Mouse (Mus musculus) frontal cortex, postnatal 14 days (tissue): ENCODE results near the gene Isg20.

ENCODE experiments used
- DNase-seq, 2 experiments: peaks; one replicate each; pipeline ENCODE4 v3.0.0; 2022; ENCODE audit warnings: low spot score in 2 of 2

The Isg20 gene

GRCm38 (mm10) chr7:78912974-78913474 lies at the start of gene Isg20:
Isg20 (plus strand) TSS chr7:78913424.
- no peak for DNase-seq

- DNase-seq = no peak
These were observed 49.3 kb upstream of the Isg20 start for GRCm38 (mm10) chr7:78863796-78864445.

DNA sequence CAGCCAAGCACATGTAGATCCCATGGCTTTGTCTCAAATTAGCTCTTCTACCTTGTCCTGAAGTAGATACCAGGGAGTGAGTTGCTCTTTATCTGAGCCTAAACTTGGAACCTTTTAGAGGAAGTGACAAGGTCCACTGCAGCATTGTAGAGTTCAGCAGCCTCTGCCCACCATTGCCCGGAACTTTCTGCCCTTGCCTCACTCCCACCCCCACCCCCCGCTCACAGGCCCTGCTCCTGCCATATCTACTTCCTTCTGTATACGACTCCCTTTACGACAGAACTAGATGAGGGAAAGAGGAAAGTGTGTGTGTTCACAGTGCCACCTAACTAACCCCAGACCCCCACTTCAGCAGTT lies 48.8 kb upstream of the Isg20 start:
- DNase-seq = no peak

- DNase-seq = no peak
These were observed 47.8 kb upstream of the Isg20 start for GRCm38 (mm10) chr7:78865212-78865949.

DNA sequence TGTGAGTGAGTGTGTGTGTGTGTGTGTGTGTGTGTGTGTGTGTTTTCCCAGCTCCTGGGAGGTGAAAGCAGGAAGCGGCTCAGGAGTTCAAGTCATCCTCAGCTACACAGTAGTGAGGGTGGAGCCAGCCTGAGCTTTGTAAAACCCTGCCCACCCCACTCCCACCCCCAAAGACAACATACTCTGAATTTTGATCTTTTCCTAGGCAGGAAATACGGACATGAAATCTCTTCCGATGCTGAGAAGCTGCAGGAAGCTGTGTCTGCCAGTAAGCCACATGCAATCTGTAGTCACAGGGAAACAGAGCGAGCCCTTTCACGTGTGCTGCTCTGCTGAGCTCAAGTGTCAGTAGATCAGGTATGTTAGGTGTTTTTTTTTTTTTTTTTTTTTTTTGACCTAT lies 44.5 kb upstream of the Isg20 start:
- no peak for DNase-seq

DNA sequence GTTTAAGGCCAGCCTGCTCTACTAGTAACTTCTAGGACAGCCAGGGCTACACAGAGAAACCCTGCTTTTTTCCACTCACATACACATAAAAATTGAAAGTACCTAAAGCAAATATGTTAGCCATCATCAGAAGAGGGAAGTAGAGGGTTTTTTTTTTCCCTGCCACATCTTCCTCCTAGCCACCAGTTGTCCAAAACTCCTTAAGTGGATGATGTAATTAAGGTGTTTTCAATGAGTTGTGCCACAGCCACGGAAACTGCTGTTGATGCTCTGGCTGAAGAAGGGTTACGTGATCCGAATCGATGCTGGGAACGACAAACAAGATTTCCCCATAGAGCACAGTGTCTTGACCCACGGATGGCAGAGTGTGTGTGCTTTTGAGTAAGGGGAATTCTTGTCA lies 40.9 kb upstream of the Isg20 start:
- no peak for DNase-seq

GRCm38 (mm10) chr7:78872831-78873230 lies 40.4 kb upstream of the Isg20 start:
- DNase-seq = no peak

DNA sequence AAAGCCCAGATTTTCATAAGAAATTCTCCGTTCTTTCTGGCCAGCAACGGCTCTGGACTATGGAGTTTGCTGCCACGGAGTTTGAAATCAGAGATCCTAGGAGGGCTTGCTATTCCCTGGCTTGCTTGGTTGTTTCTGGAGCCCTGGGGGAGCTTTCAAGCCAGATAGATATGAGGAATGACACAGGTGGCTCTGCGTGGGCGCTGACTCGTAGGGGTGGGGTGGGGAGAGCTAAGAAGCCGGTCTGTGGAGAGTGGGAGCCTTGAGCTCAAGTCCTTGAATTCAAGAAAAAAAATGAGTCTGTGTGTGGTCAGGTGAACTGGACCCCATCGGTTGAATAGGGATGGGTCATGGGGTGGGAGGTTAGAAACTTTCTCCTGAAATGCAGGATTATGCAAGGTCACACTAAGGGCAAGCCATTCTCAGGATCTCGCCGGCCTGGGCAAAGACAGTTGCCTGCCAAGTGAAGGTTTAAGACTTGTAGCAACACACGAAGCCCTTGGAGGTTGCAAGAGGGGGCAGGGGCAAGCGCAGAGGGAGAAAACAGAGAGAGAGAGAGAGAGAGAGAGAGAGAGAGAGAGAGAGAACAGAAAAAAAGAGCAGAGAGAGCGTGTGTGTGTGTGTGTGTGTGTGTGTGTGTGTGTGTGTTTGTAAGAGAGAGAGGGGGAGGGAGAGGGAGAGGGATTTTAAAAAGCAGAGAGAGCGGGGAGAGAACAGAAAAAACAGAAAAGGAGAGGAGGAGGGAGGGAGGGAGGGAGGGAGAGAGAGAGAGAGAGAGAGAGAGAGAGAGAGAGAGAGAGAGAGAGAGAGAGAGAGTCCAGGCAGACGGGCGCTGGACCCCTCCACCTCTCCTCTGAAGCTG lies 31.4 kb upstream of the Isg20 start:
- DNase-seq = no peak

GRCm38 (mm10) chr7:78882469-78882837 lies 30.8 kb upstream of the Isg20 start:
- DNase-seq = peak; percentile 61 to 62

DNA sequence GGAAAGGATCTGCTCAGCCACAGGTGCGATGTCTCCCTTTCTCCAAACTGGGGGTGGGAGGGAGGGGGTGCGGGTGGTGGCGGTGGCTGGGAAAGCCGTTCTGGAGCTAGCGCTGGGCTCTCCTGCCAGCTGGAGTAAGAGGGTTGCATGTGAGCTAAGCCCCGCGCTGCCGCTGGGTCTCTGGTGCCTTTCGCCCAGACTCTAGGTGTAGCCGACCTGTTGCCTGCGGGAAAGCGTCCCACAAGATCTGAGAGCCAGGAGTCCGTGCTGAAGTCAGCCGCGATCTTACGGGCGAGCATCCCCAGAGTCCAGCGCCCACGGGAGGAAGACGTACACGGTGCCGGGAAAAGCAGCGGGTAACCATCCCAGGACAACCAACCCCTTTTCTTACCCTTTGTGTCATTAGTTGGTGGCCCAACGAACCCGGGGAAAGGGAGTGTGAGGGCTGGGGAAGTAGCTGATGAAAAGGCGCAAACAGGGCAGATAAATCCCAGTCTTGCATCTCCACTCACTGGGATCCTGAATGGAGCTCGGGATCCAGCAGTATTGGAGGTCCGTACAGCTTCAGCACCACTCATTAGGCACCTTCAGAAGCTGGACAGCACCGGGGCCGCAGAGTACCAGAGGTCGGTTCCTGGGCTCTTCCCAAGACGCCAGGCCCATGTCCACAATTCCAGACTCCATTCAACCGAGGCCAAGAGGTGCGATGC lies 30.1 kb upstream of the Isg20 start:
- DNase-seq = no peak

DNA sequence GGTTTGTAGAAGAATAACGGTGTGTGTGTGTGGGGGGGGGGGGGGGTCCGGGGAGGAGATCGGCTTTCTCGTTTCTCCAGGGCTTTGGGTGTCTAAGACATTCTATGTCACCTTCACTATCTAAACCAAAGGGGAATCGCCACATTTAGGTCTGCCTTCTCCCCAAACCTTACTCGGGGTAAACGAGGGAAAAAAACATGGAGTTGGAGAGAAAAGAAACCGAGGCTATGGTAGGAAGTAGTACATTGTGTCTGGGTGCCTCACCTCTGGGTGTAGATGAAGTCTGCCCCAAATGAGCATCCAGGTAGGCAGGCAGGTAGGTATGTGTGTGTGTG lies 29.5 kb upstream of the Isg20 start:
- DNase-seq = no peak

DNA sequence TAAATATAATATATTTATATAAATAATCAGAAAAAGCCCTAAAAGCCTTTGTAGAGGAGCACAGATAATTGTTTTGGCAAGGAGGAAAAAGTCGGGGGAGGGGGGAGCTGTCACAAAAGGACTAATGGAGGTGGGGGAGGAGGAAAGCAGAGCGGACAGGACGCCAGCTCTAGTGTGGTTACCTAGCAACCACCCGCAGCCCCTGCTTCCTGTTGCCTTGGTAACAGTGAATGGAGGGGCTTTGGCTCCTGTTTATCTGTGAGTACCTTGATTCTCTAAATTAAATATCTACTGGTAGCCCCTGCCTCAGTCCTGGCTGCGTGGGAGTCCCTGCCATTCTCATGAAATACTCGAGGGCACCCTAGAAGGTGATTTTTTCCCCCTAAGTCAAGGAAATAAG lies 29.1 kb upstream of the Isg20 start:
- no peak for DNase-seq

- DNase-seq = no peak
These were observed 27.8 kb upstream of the Isg20 start for GRCm38 (mm10) chr7:78885404-78885803.

- DNase-seq = no peak
These were observed 26.7 kb upstream of the Isg20 start for GRCm38 (mm10) chr7:78886496-78886895.

- DNase-seq = no peak
These were observed 25.8 kb upstream of the Isg20 start for GRCm38 (mm10) chr7:78887431-78887842.

- peak in 1 of 2 experiments; percentile 86 for DNase-seq
These were observed 22.6 kb upstream of the Isg20 start for GRCm38 (mm10) chr7:78890641-78891040.

DNA sequence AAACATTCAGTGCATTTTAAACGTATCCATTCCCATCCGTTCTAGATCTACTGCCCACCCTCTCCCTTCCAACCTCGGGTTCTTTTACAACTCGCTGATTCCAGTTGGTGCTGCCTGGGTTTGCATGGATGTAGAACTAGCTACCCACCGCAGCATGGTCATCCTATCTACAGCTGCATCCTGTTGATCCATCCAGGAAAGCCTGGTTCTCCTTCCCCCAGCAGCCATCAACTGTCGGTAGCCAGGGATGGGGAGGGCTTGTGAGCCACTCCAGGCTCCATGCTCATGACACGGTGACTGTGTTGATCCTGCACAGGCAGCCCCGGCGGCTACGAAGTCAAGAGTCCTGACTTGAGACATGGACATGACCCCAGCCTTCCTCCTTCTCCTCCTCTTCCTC lies 19.3 kb upstream of the Isg20 start:
- DNase-seq = no peak

GRCm38 (mm10) chr7:78895021-78895652 lies 18.1 kb upstream of the Isg20 start:
- DNase-seq = no peak

DNA sequence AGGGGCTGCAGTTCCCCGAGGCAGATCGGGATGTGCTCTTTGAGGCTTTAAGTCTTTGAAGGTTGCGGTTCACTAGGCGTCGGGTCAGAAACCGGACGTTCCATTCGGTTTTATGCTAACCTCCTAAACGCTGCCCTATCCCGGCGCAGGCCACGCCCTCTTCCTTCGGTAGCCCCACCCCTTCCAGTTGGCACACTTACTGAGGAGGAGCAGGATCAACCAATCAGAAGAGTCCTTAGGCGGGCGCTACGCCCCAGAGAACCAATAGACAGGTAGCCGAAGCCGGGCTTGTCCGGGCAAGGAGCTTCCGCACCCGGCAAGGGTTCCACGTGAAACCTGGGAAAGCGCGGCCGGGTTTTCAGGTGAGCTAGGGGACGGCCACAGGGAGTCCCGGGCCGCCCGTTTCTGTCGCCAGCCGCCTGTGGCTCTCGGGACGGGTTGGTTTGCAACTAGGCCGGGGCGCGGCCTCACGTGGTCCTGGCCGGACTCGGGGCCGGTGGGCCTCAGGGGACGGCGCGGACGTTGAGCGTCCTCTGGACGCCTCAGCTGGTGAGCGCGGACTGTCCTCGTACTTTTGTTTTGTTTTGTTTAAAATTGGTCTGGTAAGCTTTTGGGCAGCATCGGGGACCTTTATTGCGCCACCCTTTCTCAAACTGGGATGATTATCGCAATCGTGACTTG lies 17.4 kb upstream of the Isg20 start, which contains the start of gene Aen:
Gene Aen (plus strand): TSS at position 202 of the 681 bp plus-strand sequence.
- peak; percentile 94 to 97 for DNase-seq

- DNase-seq = no peak
These were observed 15.7 kb upstream of the Isg20 start for GRCm38 (mm10) chr7:78897567-78897966.
